ENCODE assay signal across 9 mouse cellular contexts in the genomic region with DNA sequence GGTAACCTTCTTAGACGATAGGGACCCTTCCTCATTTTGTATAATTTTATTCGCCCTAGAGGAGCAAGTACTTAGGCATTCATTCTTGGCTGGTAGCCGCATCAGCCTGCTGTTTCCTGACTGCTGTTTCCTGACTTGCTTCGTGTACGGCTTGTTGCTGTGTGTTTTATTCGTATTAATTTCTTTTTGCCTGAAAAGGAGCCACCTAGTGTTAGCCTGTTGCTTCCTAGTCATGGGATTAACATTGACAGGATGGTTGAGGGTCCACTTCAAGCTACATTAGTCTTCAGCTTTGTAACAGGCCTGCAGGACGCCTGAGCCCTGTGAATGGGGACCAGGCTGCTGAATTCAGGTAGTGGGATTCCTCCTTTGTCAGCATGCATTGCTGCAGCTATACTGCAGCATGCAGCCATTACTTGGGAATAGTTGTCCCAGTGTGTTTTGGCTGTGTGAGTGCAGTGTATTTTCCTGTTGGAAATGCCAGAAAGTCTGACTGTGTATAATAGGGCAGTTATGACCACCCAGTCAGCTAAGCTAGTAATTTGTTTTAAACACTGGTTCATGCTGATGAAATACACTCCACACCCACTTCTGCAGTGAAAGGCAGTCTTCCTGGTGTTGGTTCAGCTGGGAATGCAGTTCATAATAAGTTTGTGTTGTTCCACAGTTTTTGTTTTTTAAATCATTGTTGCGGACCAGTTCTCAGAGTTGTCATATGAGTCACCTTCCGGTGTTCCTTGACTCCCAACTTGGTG. TPM values are rescaled to one million over a fixed set of nuclear protein-coding genes. Genes with fewer than 3 reads are reported as not detected.
DNase-seq lines count a peak whose midpoint lies in the region; ATAC-seq and TF ChIP-seq lines count a peak whose summit lies in the region.
"Had no signal": no experiment of that assay in that cellular context is flagged by ENCODE, and none has a peak within 500 bp of the region (broad histone marks: within the 10 kb centered on the region; RNA-seq: fewer than 3 reads in every experiment).

No protein-coding gene starts in this region.

- peak overlapping the region; percentile 76 for H3K27ac ChIP-seq in kidney, embryonic 16.5 days (ENCODE audit: low read length)
- H3K27ac ChIP-seq in embryonic facial prominence, embryonic 12.5 days = peak overlapping the region; percentile 48
- H3K27ac ChIP-seq in limb, embryonic 10.5 days = peak overlapping the region; percentile 72

- DNase-seq in kidney, adult 8-10 months = no peak
- no peak for DNase-seq in Patski (ENCODE audit: low read depth, low spot score)
- no peak for DNase-seq in limb, embryonic 10.5 days (ENCODE audit: low spot score)
- DNase-seq in left cerebral cortex, adult 11 months (ENCODE audit: low spot score) = no peak
- DNase-seq in thymus, postnatal 25 days = no peak
- DNase-seq: spleen, adult 18-20 months had no signal

- H3K36me3 ChIP-seq in kidney, embryonic 16.5 days (ENCODE audit: insufficient read depth, low read length) = no peaks in the 10 kb centered on the region
- no peaks in the 10 kb centered on the region for H3K36me3 ChIP-seq in embryonic facial prominence, embryonic 12.5 days
- peaks cover 3% of the 10 kb centered on the region; the same call in 1 of the 2 replicates for H3K36me3 ChIP-seq in limb, embryonic 10.5 days

- CTCF ChIA-PET in Patski (lab: Charles Lee) = no interaction called here

- H3K4me3 ChIP-seq in kidney, embryonic 16.5 days (ENCODE audit: low read length) = no peak overlapping the region
- H3K4me3 ChIP-seq in embryonic facial prominence, embryonic 12.5 days = no peak overlapping the region
- no peak overlapping the region for H3K4me3 ChIP-seq in limb, embryonic 10.5 days

- ATAC-seq in kidney, embryonic 16.5 days (ENCODE audit: low FRiP score, low TSS enrichment) = no peak
- peak; percentile 39 for ATAC-seq in Patski
- no peak for ATAC-seq in embryonic facial prominence, embryonic 12.5 days (ENCODE audit: insufficient number of reproducible peaks, insufficient read depth, low FRiP score, low TSS enrichment)
- no peak for ATAC-seq in CD4-positive, CD25-positive, alpha-beta regulatory T cell, adult 4 months

- H3K9me3 ChIP-seq in kidney, embryonic 16.5 days (ENCODE audit: low read length) = no peaks in the 10 kb centered on the region
- no peaks in the 10 kb centered on the region for H3K9me3 ChIP-seq in embryonic facial prominence, embryonic 12.5 days
- H3K9me3 ChIP-seq in limb, embryonic 10.5 days (replicated peaks) = no peaks in the 10 kb centered on the region

- 0 out of 2 replicates have a peak overlapping the region, but pooled peaks have one; percentile 10 for H3K4me2 ChIP-seq in kidney, embryonic 16.5 days (replicated peaks; ENCODE audit: low read depth, low read length)
- H3K4me2 ChIP-seq in embryonic facial prominence, embryonic 12.5 days (replicated peaks) = peak overlapping the region; percentile 25; the same call in 1 of the 2 replicates

- H3K4me1 ChIP-seq in kidney, embryonic 16.5 days (ENCODE audit: insufficient read depth, low read length) = peaks cover 52% of the 10 kb centered on the region
- peaks cover 50% of the 10 kb centered on the region for H3K4me1 ChIP-seq in embryonic facial prominence, embryonic 12.5 days
- H3K4me1 ChIP-seq in limb, embryonic 10.5 days = peaks cover 49% of the 10 kb centered on the region

- POLR2A ChIA-PET in Patski (lab: Charles Lee) = no interaction called here

- no peak overlapping the region for H3K9ac ChIP-seq in kidney, embryonic 16.5 days (replicated peaks; ENCODE audit: low read length)
- no peak overlapping the region for H3K9ac ChIP-seq in embryonic facial prominence, embryonic 12.5 days

- in situ Hi-C loops in Patski (cut with MboI; ENCODE audit: low pct_unique_long_range_greater_than_20kb) = no loop called here

- H3K27me3 ChIP-seq in kidney, embryonic 16.5 days (ENCODE audit: insufficient read depth, low read length) = no peaks in the 10 kb centered on the region
- H3K27me3 ChIP-seq in Patski = no peaks in the 10 kb centered on the region
- H3K27me3 ChIP-seq in embryonic facial prominence, embryonic 12.5 days = no peaks in the 10 kb centered on the region
- H3K27me3 ChIP-seq in limb, embryonic 10.5 days (ENCODE audit: low read depth, poor library complexity, severe bottlenecking) = no peaks in the 10 kb centered on the region

- no peak for TF ChIP-seq CTCF in Patski (IDR thresholded peaks at IDR 0.05)

- 47% methylated on average over 9 of the region's 9 CpGs for WGBS in kidney, embryonic 16.5 days
- WGBS in embryonic facial prominence, embryonic 12.5 days = 51% methylated on average over 9 of the region's 9 CpGs
- 79% methylated on average over 9 of the region's 9 CpGs for WGBS in limb, embryonic 10.5 days

RNA-seq across cellular contexts. Expression of gene Sipa1l1, which starts 19.4 kb away (rescaled TPM):
- 37.3 and 42.3 TPM in 2 replicates for polyA plus RNA-seq in kidney, embryonic 16.5 days (2015; fragmentation: Nextera tagmentation; extraction: Ambion mirVana)
- polyA plus RNA-seq in Patski (2021) = 26.0 TPM
- polyA plus RNA-seq in embryonic facial prominence, embryonic 12.5 days (2016; fragmentation: Nextera tagmentation; extraction: Ambion mirVana) = 37.7 and 41.3 TPM in 2 replicates
- 28.3 and 37.0 TPM in 2 replicates for polyA plus RNA-seq in limb, embryonic 10.5 days (2016; fragmentation: Nextera tagmentation; extraction: Ambion mirVana)
- 10 to 100 TPM; 28.7 to 36.1 TPM for polyA plus RNA-seq in CD4-positive, CD25-positive, alpha-beta regulatory T cell, adult 4 months (2017; shearing (Covaris generic))
